Mouse (Mus musculus) C2C12 (cell line): ENCODE results near the gene Sema5b.

Source experiments
- CTCF ChIP-seq: IDR thresholded peaks from one replicate; pipeline ENCODE4 v1.5.1; 2011; ENCODE audit not compliant: control insufficient read depth, insufficient read depth, insufficient read length
- MAX ChIP-seq: IDR thresholded peaks from one replicate; pipeline ENCODE4 v1.6.1; 2011; ENCODE audit warnings: mild to moderate bottlenecking, control low read depth
- MYOG ChIP-seq: IDR thresholded peaks from one replicate; pipeline ENCODE4 v1.6.1; 2011; ENCODE audit not compliant: control insufficient read depth, insufficient read length; ENCODE audit errors: extremely low read depth
- USF1 ChIP-seq: IDR thresholded peaks from one replicate; pipeline ENCODE4 v1.6.1; 2011; ENCODE audit warnings: low read depth, mild to moderate bottlenecking, control low read depth, moderate library complexity

GRCm38 (mm10) chr16:35509331-35510070 lies 31.4 kb upstream of the Sema5b start:
- TF ChIP-seq CTCF (no peak), MYOG (no peak), MAX (no peak), USF1 (no peak)
